Mouse (Mus musculus): Measurements from ENCODE around the gene Iqcd.

- TF ChIP-seq CTCF (IDR thresholded peaks at IDR 0.05; ENCODE audit: low read depth, low read length) (no peak), POLR2A (IDR thresholded peaks at IDR 0.05; ENCODE audit: extremely low read depth, insufficient read depth, low read length) (peak; percentile 87)
These were observed 24.2 kb downstream of the Iqcd start for GRCm38 (mm10) chr5:120612822-120613604.
